Mouse (Mus musculus) MEL (cell line): ENCODE measurements around the gene Gchfr. TPM values are rescaled to one million over a fixed set of nuclear protein-coding genes. Genes with fewer than 3 reads are reported as not detected.
A peak's percentile ranks its signal among the peaks of the same experiment; 100 is the strongest.

Experiments
- DNase-seq: peaks from one replicate; pipeline ENCODE4 v3.0.0; 2011; ENCODE audit warnings: low read depth, low spot score
- H3K27ac ChIP-seq: 2 replicates; pipeline ENCODE4 v1.5.1; 2012; ENCODE audit warnings: low read depth, mild to moderate bottlenecking, control low read depth, low read length, moderate library complexity; ENCODE audit not compliant: control insufficient read depth
- H3K27me3 ChIP-seq, 2 experiments: fragments of 150-350 bp in 1 of 2; sonication (generic) in 1 of 2; 2 replicates each; pipeline ENCODE4 v1.6.1; 2012; ENCODE audit warnings: low read length in 2 of 2, mild to moderate bottlenecking in 2 of 2, improper control_type of control experiment in 1 of 2, moderate library complexity in 1 of 2; ENCODE audit not compliant: insufficient read depth in 2 of 2, control insufficient read depth in 1 of 2
- H3K36me3 ChIP-seq, 2 experiments: 2 replicates each; pipeline ENCODE4 v1.6.1; 2012 to 2014; ENCODE audit warnings: low read length in 2 of 2, improper control_type of control experiment in 1 of 2, inconsistent platforms in 1 of 2, mild to moderate bottlenecking in 1 of 2; ENCODE audit not compliant: insufficient read depth in 2 of 2, control insufficient read depth in 1 of 2
- H3K4me1 ChIP-seq, 2 experiments: fragments of 150-350 bp in 1 of 2; sonication (generic) in 1 of 2; 2 replicates each; pipeline ENCODE4 v1.6.1; 2012; ENCODE audit warnings: low read length in 2 of 2, improper control_type of control experiment in 1 of 2, mild to moderate bottlenecking in 1 of 2; ENCODE audit not compliant: insufficient read depth in 2 of 2, control insufficient read depth in 1 of 2
- H3K4me3 ChIP-seq, 2 experiments: fragments of 150-350 bp in 1 of 2; sonication (generic) in 1 of 2; 2 replicates each; pipeline ENCODE4 v1.5.1; 2012; ENCODE audit warnings: low read depth in 2 of 2, low read length in 2 of 2, mild to moderate bottlenecking in 2 of 2, moderate library complexity in 2 of 2, control low read depth in 1 of 2, improper control_type of control experiment in 1 of 2; ENCODE audit not compliant: control insufficient read depth in 1 of 2, insufficient read depth in 1 of 2
- H3K79me2 ChIP-seq: 2 replicates; pipeline ENCODE4 v1.6.1; 2012; ENCODE audit warnings: mild to moderate bottlenecking, low read length, moderate library complexity; ENCODE audit not compliant: control insufficient read depth, poor library complexity, insufficient read depth
- H3K9ac ChIP-seq: 2 replicates; pipeline ENCODE4 v1.6.1; 2012; ENCODE audit warnings: low read depth, mild to moderate bottlenecking, control low read depth, low read length, moderate library complexity; ENCODE audit not compliant: control insufficient read depth, poor library complexity, severe bottlenecking
- H3K9me3 ChIP-seq: fragments of 150-350 bp; sonication (generic); replicated peaks from 2 replicates; pipeline ENCODE4 v1.6.1; 2012; ENCODE audit warnings: mild to moderate bottlenecking, low read length, improper control_type of control experiment, moderate library complexity; ENCODE audit not compliant: insufficient read depth
- ETS1 ChIP-seq: IDR thresholded peaks from 2 replicates; pipeline ENCODE4 v1.6.1; 2012; ENCODE audit warnings: low read depth, mild to moderate bottlenecking, inconsistent platforms, low read length, improper control_type of control experiment, moderate library complexity
- GATA1 ChIP-seq: IDR thresholded peaks from 2 replicates; pipeline ENCODE4 v1.6.1; 2011; ENCODE audit warnings: low read depth, low read length, improper control_type of control experiment
- JUND ChIP-seq: IDR thresholded peaks from 2 replicates; pipeline ENCODE4 v1.6.1; 2011; ENCODE audit warnings: low read depth, mild to moderate bottlenecking, improper control_type of control experiment, low read length
- MAFK ChIP-seq: IDR thresholded peaks from 2 replicates; pipeline ENCODE4 v1.6.1; 2011; ENCODE audit warnings: low read depth, mild to moderate bottlenecking, low read length, improper control_type of control experiment, borderline replicate concordance
- MAX ChIP-seq: IDR thresholded peaks from 2 replicates; pipeline ENCODE4 v1.6.1; 2011; ENCODE audit warnings: low read length, improper control_type of control experiment
- MYB ChIP-seq: IDR thresholded peaks from 2 replicates; pipeline ENCODE4 v1.6.1; 2011; ENCODE audit warnings: mild to moderate bottlenecking, low read depth, low read length, improper control_type of control experiment
- POLR2A ChIP-seq, 2 experiments: IDR thresholded peaks; 2 replicates each; pipeline ENCODE4 v1.6.1; 2011 to 2012; ENCODE audit warnings: low read length in 2 of 2, mild to moderate bottlenecking in 2 of 2, control low read depth in 1 of 2, improper control_type of control experiment in 1 of 2, low read depth in 1 of 2, moderate library complexity in 1 of 2; ENCODE audit not compliant: control insufficient read depth in 1 of 2, insufficient read depth in 1 of 2, poor library complexity in 1 of 2
- POLR2AphosphoS2 ChIP-seq: IDR thresholded peaks from 2 replicates; pipeline ENCODE4 v1.6.1; 2011; ENCODE audit warnings: low read length, improper control_type of control experiment
- POLR2AphosphoS5 ChIP-seq: IDR thresholded peaks from 2 replicates; pipeline ENCODE4 v1.6.1; 2012; ENCODE audit warnings: low read depth, borderline replicate concordance, mild to moderate bottlenecking, inconsistent platforms, low read length, moderate library complexity, mixed read lengths
- RAD21 ChIP-seq: IDR thresholded peaks from 2 replicates; pipeline ENCODE4 v1.6.1; 2011; ENCODE audit warnings: mild to moderate bottlenecking, low read depth, low read length, improper control_type of control experiment
- SIN3A ChIP-seq: IDR thresholded peaks from 2 replicates; pipeline ENCODE4 v1.6.1; 2012; ENCODE audit warnings: low read length, improper control_type of control experiment, inconsistent platforms
- TAL1 ChIP-seq: IDR thresholded peaks from 2 replicates; pipeline ENCODE4 v1.6.1; 2012; ENCODE audit warnings: mild to moderate bottlenecking, inconsistent platforms, low read length, moderate library complexity, mixed read lengths
- UBTF ChIP-seq: IDR thresholded peaks from 2 replicates; pipeline ENCODE4 v1.6.1; 2012; ENCODE audit warnings: low read depth, mild to moderate bottlenecking, inconsistent platforms, low read length, improper control_type of control experiment, moderate library complexity, borderline replicate concordance; ENCODE audit not compliant: insufficient read depth
- USF2 ChIP-seq, 2 experiments: IDR thresholded peaks; 2 replicates each; pipeline ENCODE4 v1.6.1; 2011 to 2012; ENCODE audit warnings: improper control_type of control experiment in 2 of 2, low read length in 2 of 2, borderline replicate concordance in 1 of 2, inconsistent platforms in 1 of 2, low read depth in 1 of 2, mild to moderate bottlenecking in 1 of 2; ENCODE audit not compliant: insufficient read depth in 1 of 2
- ZNF384 ChIP-seq: IDR thresholded peaks from 2 replicates; pipeline ENCODE4 v1.6.1; 2012; ENCODE audit warnings: low read depth, mild to moderate bottlenecking, inconsistent platforms, low read length, improper control_type of control experiment
- polyA plus RNA-seq, 2 experiments: library from polyadenylated mRNA; stranded (reverse) in 1 of 2; unstranded in 1 of 2; fragments of >175 nt in 1 of 2; fragments of >200 nt in 1 of 2; gene quantifications; 2 replicates each; pipeline versions ENCODE4 v1.2.1 to v1.2.4; 2012; ENCODE audit warnings: low replicate concordance in 2 of 2, low read depth in 1 of 2; ENCODE audit not compliant: insufficient read length in 2 of 2, insufficient read depth in 1 of 2, missing spikeins in 1 of 2
- total RNA-seq: library from RNA; depleted of rRNA; stranded (reverse); fragments of 300-350 nt; gene quantifications from 2 replicates; pipeline ENCODE4 v1.2.3, GENCODE M21; 2012

Gene Gchfr
- total and polyA plus RNA-seq, 3 experiments = not detected

DNA sequence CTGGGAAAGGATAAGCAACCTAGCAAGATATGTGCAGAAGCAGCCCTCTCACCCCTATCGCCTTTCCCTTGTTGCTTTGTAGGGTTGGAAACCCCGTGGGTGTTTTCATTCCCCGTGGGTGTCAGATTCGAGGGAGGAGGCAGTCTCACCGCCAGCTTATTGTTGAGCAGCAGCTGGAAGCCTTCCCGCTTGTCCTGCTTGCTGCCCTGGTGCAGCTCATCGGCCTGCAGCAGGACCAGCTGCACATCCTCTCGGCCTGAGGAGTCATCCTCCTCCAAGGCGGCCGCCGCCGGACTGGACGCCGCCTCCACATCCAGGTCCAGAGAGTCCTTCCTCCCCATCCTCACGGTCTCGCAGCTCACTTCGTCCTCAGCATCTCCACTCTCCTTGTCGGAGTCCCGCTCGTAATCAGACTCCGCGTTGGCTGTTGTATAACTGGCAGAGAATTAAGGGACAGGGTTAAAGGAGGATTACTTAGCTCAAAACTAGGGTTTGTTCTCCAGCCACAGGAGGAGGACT is 20.4 kb upstream of the Gchfr start:
- Histone ChIP-seq H3K79me2 (no peaks in the 10 kb centered on the region; the same call in 1 of the 2 replicates), H3K9ac (no peak overlapping the region)
- no peak for DNase-seq
- TF ChIP-seq ETS1 (no peak), RAD21 (no peak), JUND (no peak)
- TF ChIP-seq, all 39 proteins: peak for 0
- no peak overlapping the region for H3K27ac ChIP-seq
- H3K4me3 ChIP-seq = no peak overlapping the region
- H3K27me3 ChIP-seq = no peaks in the 10 kb centered on the region
- no peaks in the 10 kb centered on the region; a peak in 1 of 4 replicates for H3K4me1 ChIP-seq
- H3K36me3 ChIP-seq = peaks cover 6 to 15% of the 10 kb centered on the region in 2 experiments
- no peaks in the 10 kb centered on the region for H3K9me3 ChIP-seq

DNA sequence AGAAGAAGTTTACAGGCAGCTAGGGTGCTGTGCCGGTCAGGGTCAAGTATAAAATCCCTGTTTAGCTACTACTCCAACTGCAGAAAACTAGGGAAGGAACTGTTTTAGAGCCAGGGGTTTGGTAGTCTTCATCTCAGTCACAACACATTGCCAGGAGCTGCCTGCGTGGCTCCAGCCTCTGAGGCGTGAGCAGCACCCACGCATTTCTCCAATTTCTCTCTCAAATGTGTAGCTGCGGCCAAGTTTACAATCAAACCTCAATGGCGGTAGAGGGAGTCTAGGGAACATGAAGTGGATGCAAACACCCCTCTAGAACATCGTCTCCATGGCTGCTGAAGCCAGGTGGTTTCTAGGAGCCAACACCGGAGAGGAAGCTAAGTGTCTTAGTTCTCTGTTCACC is 19.8 kb upstream of the Gchfr start:
- Histone ChIP-seq H3K36me3 (peaks cover 9 to 15% of the 10 kb centered on the region in 2 experiments), H3K4me3 (no peak overlapping the region), H3K9me3 (no peaks in the 10 kb centered on the region), H3K27ac (no peak overlapping the region), H3K79me2 (no peaks in the 10 kb centered on the region; the same call in 1 of the 2 replicates), H3K4me1 (no peaks in the 10 kb centered on the region; a peak in 1 of 4 replicates), H3K27me3 (no peaks in the 10 kb centered on the region), H3K9ac (no peak overlapping the region)
- no peak for DNase-seq
- TF ChIP-seq SIN3A (no peak), UBTF (no peak), MYB (no peak), MAX (no peak), POLR2A (IDR thresholded peaks at IDR 0.05; ENCODE audit: control insufficient read depth in 1 of 2, insufficient read depth in 1 of 2, low read depth in 1 of 2, low read length in 2 of 2, poor library complexity in 1 of 2) (no peak), ZNF384 (no peak), MAFK (no peak)

DNA sequence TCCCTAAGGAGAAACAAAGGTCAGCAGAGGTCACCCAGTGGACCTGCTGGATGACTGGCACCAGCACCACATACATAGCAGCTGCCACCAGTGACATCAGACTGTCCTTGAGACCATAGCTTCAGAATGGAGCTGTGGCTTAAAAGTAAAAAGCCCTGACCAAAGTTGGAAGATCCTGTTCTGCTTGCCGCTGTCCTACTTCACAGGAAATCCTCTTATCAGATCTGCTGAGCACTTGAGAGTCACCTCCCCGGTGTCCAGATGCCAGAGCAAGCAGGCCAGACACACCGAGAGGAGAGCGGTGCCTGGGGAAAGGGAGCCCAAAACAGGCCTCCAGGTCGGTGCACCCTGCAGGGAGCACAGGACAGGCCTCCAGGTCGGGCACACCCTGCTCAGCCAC is 15.3 kb upstream of the Gchfr start:
- H3K27me3 ChIP-seq = no peaks in the 10 kb centered on the region
- peaks cover 2 to 13% of the 10 kb centered on the region in 2 experiments; a peak in 3 of 4 replicates for H3K36me3 ChIP-seq
- H3K9ac ChIP-seq = no peak overlapping the region
- DNase-seq = no peak
- peaks cover 12% of the 10 kb centered on the region for H3K79me2 ChIP-seq
- TF ChIP-seq POLR2AphosphoS5 = no peak
- TF ChIP-seq USF2 (IDR thresholded peaks at IDR 0.05; ENCODE audit: borderline replicate concordance in 1 of 2, insufficient read depth in 1 of 2, low read depth in 1 of 2, low read length in 2 of 2) = no peak
- TF ChIP-seq POLR2AphosphoS2 = no peak
- peak; percentile 41; the same call in 1 of the 2 replicates for TF ChIP-seq GATA1
- no peak for TF ChIP-seq UBTF
- TF ChIP-seq TAL1 = no peak
- peaks cover 3 to 6% of the 10 kb centered on the region in 2 experiments; a peak in 3 of 4 replicates for H3K4me1 ChIP-seq
- no peak overlapping the region for H3K27ac ChIP-seq
- H3K4me3 ChIP-seq = no peak overlapping the region
- H3K9me3 ChIP-seq = no peaks in the 10 kb centered on the region
